Mouse (Mus musculus) naive thymus-derived CD4-positive, alpha-beta T cell, adult 2 months (primary cell): ENCODE results near the gene Defb7.

Source experiments
- DNase-seq: peaks from one replicate; pipeline ENCODE4 v3.0.0-alpha.2; 2011; ENCODE audit warnings: low read depth

Defb7 gene

GRCm38 (mm10) chr8:19494797-19495196 lies at the start of gene Defb7:
Gene Defb7, plus strand, starts transcription at chr8:19495097.
- no peak for DNase-seq

GRCm38 (mm10) chr8:19446378-19446777 lies 48.5 kb upstream of the Defb7 start:
- no peak for DNase-seq

- no peak for DNase-seq
Observed at GRCm38 (mm10) chr8:19461355-19461754, 33.5 kb upstream of the Defb7 start.

- DNase-seq, result no peak
Observed at GRCm38 (mm10) chr8:19469026-19469425, 25.9 kb upstream of the Defb7 start.

- DNase-seq, result no peak
Observed at GRCm38 (mm10) chr8:19500524-19500923, 5.6 kb downstream of the Defb7 start.

- DNase-seq, result no peak
Observed at GRCm38 (mm10) chr8:19535195-19535829, 40.4 kb downstream of the Defb7 start.

- DNase-seq, result no peak
Observed at GRCm38 (mm10) chr8:19540376-19540775, 45.5 kb downstream of the Defb7 start.
